Mouse (Mus musculus) liver, embryonic 14.5 days (tissue): Measurements from ENCODE around the gene Selenof.

Experiments
- CTCF ChIP-seq: IDR thresholded peaks from 2 replicates; pipeline ENCODE4 v1.5.1; 2016; ENCODE audit warnings: antibody characterized with exemption, low read depth, control low read depth
- EP300 ChIP-seq: IDR thresholded peaks from 2 replicates; pipeline ENCODE4 v1.6.1; 2016; ENCODE audit warnings: antibody characterized with exemption, low read depth

GRCm38 (mm10) chr3:144537078-144537855 is 32.8 kb upstream of the Selenof start:
- TF ChIP-seq CTCF (no peak), EP300 (no peak)
